Mouse (Mus musculus): ENCODE results near the gene Erich4.

Erich4 gene

GRCm38 (mm10) chr7:25615706-25616011 lies at the start of gene Erich4:
Gene Erich4 (minus strand): TSS chr7:25615892.
- ATAC-seq (ENCODE audit: low TSS enrichment), result no peak

- ATAC-seq (ENCODE audit: low TSS enrichment), result peak; percentile 97
These were observed 43.2 kb upstream of the Erich4 start, which contains the start of the genes Bckdha and Exosc5 for GRCm38 (mm10) chr7:25658657-25659472. Gene Bckdha (minus strand): TSS chr7:25658981. Gene Exosc5 (plus strand): TSS chr7:25659164.

GRCm38 (mm10) chr7:25657785-25658184 lies 42.1 kb upstream of the Erich4 start:
- no peak for ATAC-seq (ENCODE audit: low TSS enrichment)

GRCm38 (mm10) chr7:25655601-25656428 lies 40.1 kb upstream of the Erich4 start:
- ATAC-seq (ENCODE audit: low TSS enrichment), result no peak

- ATAC-seq (ENCODE audit: low TSS enrichment), result no peak
These were observed 36.6 kb upstream of the Erich4 start for GRCm38 (mm10) chr7:25652244-25652759.

GRCm38 (mm10) chr7:25651281-25651680 lies 35.6 kb upstream of the Erich4 start:
- no peak for ATAC-seq (ENCODE audit: low TSS enrichment)

- no peak for ATAC-seq (ENCODE audit: low TSS enrichment)
These were observed 34.1 kb upstream of the Erich4 start for GRCm38 (mm10) chr7:25649839-25650238.

GRCm38 (mm10) chr7:25647574-25648123 lies 32.0 kb upstream of the Erich4 start:
- no peak for ATAC-seq (ENCODE audit: low TSS enrichment)

- ATAC-seq (ENCODE audit: low TSS enrichment), result no peak
These were observed 29.4 kb upstream of the Erich4 start for GRCm38 (mm10) chr7:25645074-25645473.

- no peak for ATAC-seq (ENCODE audit: low TSS enrichment)
These were observed 28.9 kb upstream of the Erich4 start for GRCm38 (mm10) chr7:25644631-25645030.

GRCm38 (mm10) chr7:25644136-25644535 lies 28.4 kb upstream of the Erich4 start:
- ATAC-seq (ENCODE audit: low TSS enrichment), result no peak

- peak; percentile 69 for ATAC-seq (ENCODE audit: low TSS enrichment)
These were observed 24.1 kb upstream of the Erich4 start for GRCm38 (mm10) chr7:25639754-25640153.

- no peak for ATAC-seq (ENCODE audit: low TSS enrichment)
These were observed 21.4 kb upstream of the Erich4 start for GRCm38 (mm10) chr7:25637099-25637498.

GRCm38 (mm10) chr7:25636373-25636772 lies 20.7 kb upstream of the Erich4 start:
- no peak for ATAC-seq (ENCODE audit: low TSS enrichment)

GRCm38 (mm10) chr7:25632679-25633078 lies 17.0 kb upstream of the Erich4 start:
- ATAC-seq (ENCODE audit: low TSS enrichment), result no peak

GRCm38 (mm10) chr7:25628323-25628620 lies 12.6 kb upstream of the Erich4 start:
- no peak for ATAC-seq (ENCODE audit: low TSS enrichment)

GRCm38 (mm10) chr7:25627431-25628322 lies 12.0 kb upstream of the Erich4 start:
- ATAC-seq (ENCODE audit: low TSS enrichment), result no peak

- no peak for ATAC-seq (ENCODE audit: low TSS enrichment)
These were observed 11.1 kb upstream of the Erich4 start, which contains the start of gene B3gnt8 for GRCm38 (mm10) chr7:25626509-25627430. Gene B3gnt8 (plus strand): TSS chr7:25626654.

- ATAC-seq (ENCODE audit: low TSS enrichment), result no peak
These were observed 10.0 kb upstream of the Erich4 start for GRCm38 (mm10) chr7:25625594-25626250.

GRCm38 (mm10) chr7:25624851-25625250 lies 9.2 kb upstream of the Erich4 start:
- ATAC-seq (ENCODE audit: low TSS enrichment), result no peak
